Mouse (Mus musculus): Measurements from ENCODE around the gene Dpf1.

DNA sequence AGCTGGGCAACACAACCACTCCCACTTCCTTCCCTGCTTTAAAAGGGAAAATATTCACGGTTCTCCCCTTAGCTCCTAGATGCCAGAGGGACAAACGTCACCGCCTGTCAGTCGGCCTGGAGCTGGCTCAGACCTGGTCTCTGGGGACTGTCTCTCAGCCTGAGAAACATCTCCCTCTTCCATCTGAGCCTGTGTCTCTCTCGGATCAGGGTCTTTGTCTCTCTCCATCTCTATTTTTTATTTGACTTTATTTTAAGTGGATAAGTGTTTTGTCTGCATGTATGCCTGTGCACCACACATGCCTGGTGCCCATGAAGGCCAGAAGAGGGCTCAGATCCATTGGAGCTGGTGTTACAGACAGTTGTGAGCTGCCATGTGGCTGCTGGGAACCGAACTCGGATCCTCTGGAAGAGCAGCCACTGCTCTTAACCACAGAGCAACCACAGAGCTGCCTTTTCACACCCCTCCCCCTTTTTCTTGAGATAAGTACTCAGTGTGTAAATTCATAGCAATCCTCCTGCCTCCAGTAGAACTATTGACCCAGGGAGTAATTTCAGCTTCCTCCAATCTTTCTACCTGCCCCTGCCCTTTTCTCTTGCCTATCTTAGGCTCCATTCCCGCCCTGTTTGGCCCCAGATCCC, 11.2 kb upstream of the Dpf1 start:
- TF ChIP-seq GATA1 (IDR thresholded peaks at IDR 0.05; ENCODE audit: borderline replicate concordance, low read length), result no peak
- TF ChIP-seq FLI1 (IDR thresholded peaks at IDR 0.05; ENCODE audit: low read length), result no peak

Data from megakaryocyte, embryonic 14.5 days (primary cell).